Mouse (Mus musculus): ENCODE measurements around the gene Gstt1. TPM values are rescaled to one million over a fixed set of nuclear protein-coding genes. Genes with fewer than 3 reads are reported as not detected.
A peak's percentile ranks its signal among the peaks of the same experiment; 100 is the strongest.
"Not testable (repeated sequence)": the region's sequence is repeated elsewhere in the genome, so short reads cannot be mapped to it uniquely, and the experiment has no call there.

Gstt1 gene
- polyA plus RNA-seq (2012; rRNA removed), result 143 and 149 TPM in 2 replicates

DNA sequence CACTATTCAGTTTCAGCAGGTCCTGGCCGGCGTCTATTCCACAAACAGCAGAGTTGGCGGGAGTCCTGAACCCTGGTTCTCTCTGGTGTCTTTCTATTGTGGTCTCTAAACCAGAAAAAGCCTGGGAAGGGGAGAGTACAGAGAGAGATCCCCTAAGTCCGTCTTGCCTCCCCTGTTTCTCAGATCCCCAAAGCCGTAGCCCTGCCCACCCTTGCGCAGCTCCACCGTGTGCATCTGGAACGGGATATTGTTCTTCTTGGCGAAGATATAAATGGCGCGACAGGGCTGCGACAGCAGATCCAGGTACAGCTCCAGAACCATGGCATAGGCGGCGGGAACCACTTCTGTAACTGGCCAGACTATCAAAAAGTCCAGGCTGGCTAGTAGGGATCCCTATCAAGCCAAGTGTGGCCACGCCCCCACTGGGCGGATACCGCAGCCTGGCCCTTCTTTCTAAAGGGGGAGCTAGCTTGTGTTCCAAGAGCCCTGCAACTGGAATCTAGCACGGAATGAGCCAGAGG, at the start of gene Gstt1:
Gene Gstt1 (minus strand): TSS at position 409 of the 521 bp plus-strand sequence.
- DNase-seq (ENCODE audit: low read depth), result no peak

DNA sequence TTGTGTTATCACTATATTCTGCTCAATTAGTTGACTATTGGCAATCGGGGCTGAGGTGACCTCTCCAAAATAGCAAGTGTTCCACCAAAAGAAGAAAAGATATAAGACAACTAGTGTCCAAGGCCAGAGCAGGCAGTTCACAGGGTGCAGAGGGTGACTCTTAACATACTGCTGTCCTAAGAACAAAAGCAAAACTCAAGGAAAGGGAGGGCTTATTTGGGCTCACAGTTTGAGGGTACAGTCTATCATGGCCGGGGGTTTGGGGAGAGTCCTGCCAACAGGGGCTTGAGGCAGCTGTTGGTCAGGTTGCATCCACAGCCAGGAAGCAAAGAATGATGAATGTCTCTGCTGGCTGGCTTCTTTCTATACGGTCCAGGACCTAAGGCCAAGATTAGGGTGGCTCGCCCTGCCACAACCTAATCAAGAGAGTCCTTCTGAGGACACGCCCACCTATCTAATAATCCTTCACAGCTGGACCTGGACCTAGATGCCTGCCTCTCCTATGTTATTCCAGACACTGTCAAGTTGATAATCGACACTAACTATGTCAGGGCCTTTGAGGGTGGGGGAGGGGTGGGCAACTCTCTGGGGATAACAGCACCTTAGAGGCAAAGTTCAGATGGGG, 47.0 kb upstream of the Gstt1 start:
- no peak for DNase-seq (ENCODE audit: low read depth)

DNA sequence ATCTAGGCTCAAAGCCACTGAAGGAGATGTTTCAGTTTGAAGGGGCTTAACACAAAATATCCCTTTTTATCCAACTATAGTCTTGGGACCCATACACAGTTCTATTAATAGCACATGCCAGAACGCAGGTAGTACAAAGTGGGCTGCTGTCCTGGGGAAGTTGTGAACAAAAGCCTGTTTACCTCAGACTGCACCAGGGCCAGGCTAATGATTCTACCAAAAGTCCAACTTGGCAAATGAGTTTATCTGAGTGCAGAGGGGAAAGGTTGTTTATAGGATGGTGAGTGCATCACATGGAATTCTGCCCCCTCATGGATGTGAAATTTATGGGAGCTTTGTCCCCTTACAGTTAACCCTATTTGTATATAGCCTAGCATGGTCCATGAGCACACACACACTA, 46.4 kb upstream of the Gstt1 start:
- no peak for DNase-seq (ENCODE audit: low read depth)

DNA sequence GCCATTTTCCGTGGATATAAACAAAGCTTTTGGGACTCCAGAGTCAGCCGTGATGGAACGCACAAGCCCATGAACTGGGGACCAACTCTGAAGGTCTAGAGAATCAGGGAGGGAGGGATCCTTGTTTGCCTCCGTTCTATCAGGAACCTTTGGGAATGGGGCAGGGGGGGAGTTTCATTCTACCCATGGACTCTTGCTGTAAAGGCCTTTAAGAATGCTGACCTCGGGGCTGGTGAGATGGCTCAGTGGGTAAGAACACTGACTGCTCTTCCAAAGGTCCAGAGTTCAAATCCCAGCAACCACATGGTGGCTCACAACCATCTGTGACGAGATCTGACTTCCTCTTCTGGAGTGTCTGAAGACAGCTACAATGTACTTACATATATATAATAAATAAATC, 45.5 kb upstream of the Gstt1 start:
- DNase-seq (ENCODE audit: low read depth), result not testable (repeated sequence)

DNA sequence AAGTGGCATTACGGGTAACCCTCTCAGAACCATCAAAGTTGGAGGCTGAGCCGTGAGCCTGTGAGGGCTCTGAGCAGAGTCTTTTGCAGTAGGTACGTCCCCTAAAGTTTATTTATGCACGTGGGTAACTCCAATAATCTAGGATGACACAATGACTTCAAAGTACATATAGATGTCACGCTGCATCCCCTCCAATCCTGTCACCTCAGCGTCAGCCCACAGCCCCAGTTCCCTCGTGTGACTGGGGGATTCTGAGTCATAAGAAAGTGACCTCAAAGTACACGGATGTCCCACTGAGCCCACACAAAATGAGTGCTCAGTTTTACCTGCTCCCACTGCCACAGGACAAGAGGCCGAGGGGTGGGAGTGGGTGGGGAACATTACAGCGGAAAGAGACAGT, 40.7 kb upstream of the Gstt1 start:
- DNase-seq (ENCODE audit: low read depth), result no peak

DNA sequence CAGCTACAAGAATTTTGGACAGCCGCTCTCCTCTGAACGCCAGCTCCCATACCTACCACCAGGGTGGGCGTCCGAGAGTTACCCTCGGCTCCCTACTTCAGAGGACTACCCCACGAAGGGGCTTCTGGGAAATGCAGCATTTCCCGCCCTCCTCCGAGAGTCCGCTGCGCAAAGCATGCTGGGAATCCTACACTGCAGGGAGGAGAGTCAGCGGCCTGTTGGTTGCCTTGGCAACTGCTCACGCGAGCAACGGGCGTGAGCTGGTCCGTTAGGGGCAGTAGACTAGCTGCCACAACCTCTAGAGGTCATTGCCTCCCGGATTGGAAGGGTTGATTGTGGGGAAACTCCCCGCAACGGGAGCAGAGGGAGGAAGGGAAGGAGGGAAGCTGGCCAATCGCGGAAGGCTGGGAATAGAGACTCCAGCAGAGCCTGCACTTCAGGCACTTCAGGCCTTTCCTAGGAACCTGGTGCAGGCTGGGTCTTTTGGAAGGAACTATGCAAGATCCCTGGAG, 38.9 kb upstream of the Gstt1 start, which contains the start of gene Gstt2:
Gene Gstt2 (minus strand): TSS at position 177 of the 512 bp plus-strand sequence.
- no peak for DNase-seq (ENCODE audit: low read depth)

DNA sequence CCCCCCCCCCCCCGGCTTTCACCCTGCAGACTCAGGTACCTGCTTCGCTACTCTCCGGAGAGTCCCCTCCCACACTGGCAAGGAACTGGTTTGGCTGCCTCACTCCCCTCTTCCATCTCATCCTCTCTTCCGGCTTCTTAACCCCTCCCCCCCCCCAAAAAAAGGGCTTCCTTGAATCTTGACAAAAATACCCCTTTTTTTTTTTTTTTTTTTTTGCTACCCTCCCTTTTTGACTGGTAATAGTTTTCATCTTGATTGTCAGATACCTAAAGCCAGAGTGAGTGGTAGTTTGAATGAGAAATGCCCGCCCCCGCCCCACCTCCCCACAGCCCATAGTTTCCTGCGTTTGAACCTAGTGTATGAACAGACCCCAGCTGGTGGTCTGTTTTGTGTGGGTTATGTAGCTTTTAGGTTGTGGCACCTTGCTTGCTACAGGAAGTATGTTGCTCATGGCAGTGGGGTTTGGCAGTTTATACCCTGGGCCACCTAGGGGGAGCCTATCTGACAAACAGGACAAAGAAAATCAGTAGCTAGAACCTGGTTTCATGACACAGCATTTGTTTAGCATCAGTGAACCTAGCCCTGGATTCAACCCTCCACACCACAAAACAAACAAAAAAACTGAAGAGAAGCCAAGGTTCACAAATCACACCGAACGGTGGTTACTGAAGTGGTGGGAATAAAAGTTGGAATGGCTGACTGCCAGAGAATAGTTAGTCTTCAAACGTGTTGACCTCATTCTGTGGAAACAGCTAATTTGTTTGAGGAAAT, 37.6 kb upstream of the Gstt1 start:
- DNase-seq (ENCODE audit: low read depth), result no peak

DNA sequence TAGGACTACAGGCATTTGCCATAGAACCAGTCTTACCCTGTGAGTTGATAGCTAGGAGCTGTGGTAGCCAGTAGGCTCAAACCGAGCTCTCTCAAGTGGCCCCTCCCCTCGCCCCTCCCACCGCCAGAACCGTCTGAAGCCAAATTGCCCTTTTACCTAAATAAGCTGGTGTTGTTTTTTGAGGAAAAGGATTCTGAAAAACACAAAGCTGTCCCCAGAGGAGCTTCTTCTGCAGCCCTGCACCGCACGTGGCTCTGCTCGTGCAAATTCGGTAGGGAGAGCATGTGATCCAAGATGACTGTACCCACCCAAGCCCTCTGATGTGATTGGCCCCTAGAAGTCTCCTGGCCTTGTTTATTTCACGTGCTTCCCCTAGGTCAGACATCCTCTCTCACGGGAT, 36.9 kb upstream of the Gstt1 start:
- DNase-seq (ENCODE audit: low read depth), result no peak

DNA sequence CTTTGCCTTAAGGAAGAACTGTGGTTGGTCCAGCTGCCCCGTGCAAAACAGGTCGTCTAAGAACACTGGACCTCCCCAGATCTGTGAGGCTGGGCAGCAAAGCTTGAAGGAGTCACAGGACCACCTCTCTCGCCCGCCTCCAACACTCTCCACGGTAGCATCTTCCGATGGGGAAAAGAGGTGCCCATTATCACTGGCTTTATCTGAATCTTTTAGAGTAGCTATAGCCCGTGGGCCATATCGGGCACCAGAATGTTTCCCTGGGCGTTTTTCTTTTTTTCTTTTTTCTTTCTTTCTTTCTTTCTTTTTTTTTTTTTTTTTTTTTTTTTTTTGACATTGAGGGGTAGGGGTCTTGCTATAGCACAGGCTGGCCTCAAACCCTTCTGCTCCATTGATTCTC, 36.3 kb upstream of the Gstt1 start:
- no peak for DNase-seq (ENCODE audit: low read depth)

DNA sequence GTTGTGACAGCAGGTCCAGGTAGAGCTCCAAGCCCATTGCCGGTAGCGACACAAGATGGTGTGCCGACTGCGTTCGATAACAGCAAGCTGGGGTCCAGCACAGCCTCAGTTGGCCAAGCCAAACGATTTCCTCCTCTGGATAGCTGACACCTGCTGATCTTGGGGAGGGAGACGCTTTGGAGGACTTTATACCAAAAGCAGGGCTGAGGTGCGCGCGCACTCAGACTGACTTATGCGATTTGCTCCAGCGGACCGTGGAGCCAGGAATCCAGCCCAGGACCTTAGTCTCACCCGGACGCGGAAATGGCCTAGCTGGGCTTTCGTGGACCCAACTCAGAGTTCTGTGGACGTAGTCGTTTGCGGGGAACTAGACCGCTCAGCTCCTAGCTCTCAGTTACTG, 35.9 kb upstream of the Gstt1 start:
- DNase-seq (ENCODE audit: low read depth), result no peak

DNA sequence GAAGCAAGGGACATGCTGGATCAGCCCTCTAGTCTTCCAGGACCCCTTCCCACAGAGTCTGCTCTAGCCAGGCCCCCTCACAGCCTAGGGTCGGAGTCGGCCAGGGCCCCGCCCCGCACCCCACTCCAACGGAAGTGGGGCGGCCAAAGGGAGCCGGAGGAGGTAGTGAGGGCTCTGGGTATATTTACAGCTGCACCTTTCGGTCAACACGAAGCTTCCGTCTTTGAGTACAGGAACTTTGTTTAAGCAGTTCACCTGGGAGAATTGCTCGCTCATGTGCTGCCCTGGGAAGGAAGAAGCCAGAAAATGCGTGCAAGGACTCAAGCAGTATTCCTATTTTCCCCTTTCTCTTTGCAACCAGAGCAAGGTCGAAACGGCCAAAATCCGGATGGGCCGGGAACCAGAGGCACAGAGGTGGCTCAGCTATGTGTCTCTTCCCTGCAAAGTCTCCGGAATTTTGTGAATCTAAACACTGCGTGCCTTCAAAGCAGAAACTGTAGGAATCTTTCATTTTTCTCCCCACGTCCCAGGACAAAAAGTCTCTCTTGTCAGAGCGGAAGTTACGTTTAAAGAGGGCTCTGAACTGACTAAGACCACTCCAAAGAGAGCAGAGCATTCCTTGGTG, 35.2 kb upstream of the Gstt1 start:
- DNase-seq (ENCODE audit: low read depth), result no peak

DNA sequence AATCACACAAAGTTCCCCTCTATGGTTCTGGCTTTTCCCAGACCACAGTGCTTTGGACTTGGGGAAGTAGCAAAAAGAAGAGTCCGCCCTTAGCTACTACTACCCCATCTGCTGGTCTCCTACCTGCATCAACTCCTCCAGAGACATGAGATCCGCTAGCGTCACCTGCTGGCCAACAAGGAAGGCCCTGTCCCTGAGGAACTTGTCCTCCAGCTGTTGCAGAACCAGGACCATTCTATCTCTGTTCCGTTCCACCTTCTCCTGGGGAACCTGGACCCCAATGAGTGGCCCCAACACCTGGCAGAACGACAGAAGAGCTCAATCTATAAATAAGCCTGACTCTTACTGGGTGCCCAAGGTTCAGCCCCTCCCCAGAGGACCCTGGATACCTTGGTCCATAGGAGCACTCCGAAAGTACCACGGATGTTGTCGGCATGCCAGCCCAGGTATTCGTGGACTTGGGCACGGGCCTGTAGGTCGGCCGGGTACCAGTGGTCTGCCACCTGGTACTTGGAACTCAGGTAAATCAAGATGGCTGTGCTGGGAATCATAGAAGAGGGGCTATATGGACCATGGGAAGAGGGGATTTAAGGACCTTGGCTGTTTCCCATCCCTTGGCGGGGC, 34.0 kb upstream of the Gstt1 start:
- DNase-seq (ENCODE audit: low read depth), result no peak

DNA sequence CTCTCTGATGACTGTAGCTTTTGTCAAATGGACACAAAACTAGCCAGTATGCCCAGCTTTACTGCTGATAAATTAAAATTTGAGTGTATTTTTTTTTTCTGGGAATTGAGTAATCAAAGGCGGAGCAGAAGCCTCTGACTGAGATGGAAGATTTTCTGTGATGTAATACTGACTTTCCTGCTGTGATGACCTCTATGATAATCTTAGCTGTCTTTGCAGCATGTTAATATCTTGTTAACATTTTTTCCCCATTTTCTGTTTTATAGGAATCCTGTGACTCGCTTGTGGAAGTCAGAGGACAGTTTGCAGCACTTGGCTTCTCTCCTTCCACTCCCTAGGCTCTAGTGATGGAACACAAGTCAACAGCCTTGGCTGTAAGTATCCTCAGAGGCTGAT, 31.9 kb upstream of the Gstt1 start:
- DNase-seq (ENCODE audit: low read depth), result no peak

DNA sequence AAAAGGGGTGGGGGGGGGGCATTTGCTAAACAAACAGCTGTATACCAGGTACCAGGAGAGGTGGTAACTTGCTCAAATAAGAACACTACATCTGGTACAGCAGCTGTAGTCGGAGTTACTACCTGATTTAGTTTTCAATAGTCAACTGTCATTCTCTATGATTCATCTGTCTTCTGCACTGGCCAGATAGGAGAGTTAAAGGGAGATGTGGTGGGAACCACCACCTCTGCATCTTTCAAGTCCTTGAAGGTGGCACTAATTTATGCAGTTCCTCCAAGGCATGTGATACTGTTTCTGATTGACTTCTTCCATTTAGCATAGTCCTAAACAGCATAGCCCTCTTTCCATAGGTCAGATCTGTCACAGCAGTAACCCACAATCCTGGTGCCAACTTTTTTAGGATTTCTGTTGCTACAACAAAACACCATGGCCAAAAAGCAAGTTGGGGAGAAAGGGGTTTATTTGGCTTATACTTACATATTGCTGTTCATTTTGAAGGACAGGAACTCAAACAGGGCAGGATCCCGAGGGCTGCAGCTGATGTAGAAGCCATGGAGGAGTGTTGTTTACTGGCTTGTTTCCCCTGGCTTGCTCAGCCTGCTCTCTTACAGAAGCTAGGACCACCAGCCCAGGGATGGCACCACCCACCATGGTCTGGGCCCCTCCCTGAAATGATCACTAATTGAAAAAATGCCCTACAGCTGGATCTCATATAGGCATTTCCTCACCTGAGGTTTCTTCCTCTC, 31.3 kb upstream of the Gstt1 start:
- DNase-seq (ENCODE audit: low read depth), result no peak

DNA sequence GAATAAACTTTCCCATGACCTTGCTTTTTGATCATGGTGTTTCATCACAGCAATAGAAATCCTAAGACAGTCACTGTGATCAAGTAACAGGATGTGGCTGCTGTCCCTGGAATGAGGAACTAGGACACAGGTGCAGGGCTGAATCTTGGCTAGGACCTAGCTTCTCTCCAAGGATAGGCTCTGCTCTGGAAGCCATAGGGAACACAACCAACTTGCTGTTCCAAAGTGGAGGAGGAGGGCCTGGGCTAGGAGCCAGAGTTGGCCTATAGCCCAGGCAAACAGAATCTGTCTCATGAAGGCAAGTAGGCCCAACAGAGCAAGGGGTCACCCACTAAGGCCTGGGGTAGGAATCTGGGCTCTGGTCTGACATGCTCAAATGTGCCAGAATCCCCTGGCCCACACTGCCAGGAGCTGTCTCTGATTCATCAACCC, 30.1 kb upstream of the Gstt1 start:
- DNase-seq (ENCODE audit: low read depth), result peak; percentile 94

DNA sequence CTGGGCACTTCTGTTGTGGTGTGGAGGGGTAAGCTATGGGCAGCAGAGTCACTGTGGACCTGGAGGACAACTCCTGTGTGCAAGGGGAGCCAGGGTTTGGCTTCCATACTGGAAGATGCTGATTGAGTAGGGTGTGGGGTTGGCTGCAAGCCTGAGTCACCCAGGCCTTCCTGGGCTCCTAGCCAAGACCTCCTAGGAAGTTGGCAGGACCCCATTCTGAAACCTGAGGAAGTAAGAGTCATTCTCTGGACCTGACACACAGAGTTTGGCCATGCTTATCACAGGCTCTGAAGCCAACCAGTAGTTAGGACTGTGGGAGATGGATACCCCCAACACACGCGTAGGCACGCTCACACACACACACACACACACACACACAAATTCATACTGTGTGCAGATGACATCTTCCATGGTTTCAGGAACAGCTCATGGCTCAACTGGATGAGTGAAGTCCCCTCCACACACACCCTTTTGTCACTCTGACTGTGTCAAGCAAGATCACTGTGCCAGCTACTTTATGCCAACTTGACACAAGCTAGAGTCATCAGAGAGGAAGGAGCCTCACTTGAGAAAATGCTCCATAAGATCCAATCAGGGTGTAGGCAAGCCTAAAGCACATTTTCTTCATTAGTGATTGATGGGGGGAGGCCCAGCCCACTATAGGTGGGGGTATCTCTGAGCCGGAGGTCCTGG, 29.4 kb upstream of the Gstt1 start:
- DNase-seq (ENCODE audit: low read depth), result no peak

DNA sequence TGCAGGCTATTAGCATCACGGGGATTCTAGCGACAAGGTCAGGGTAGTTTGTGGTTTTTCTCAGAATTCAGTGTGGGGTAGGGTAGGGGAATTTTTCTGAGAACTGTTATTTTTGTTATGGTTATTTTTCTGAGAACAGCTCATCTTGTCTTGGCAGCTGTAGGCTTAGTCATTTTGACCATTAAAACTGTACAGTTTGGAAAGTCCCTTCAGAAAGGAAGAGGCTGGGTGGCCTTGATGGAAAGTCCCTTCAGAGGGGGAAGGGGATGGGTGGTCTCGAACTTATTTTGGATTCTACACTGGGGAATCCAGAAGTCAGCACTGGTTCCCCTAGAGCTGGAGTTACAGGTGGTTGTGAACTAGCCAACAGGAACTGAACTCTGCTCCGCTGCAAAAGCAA, 26.1 kb upstream of the Gstt1 start:
- DNase-seq (ENCODE audit: low read depth), result no peak

DNA sequence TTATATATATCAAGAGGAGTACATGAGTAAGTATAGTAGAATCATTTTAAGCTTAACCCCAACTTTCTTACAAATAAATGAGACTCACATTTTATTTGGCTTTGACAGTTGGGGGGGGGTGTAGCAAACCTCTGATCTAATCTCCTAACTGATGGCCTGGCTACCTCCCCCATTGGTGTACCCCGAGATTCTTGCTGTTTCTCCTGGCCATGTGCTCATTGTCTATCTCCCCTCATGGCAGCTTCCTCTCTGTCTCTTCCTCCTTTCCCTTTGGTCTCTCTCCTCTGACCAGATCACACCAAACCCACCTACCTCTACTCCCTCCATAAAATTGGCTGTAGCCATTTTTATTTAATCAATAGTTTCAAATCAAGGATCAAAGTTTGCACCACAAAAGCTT, 25.4 kb upstream of the Gstt1 start:
- DNase-seq (ENCODE audit: low read depth), result no peak

DNA sequence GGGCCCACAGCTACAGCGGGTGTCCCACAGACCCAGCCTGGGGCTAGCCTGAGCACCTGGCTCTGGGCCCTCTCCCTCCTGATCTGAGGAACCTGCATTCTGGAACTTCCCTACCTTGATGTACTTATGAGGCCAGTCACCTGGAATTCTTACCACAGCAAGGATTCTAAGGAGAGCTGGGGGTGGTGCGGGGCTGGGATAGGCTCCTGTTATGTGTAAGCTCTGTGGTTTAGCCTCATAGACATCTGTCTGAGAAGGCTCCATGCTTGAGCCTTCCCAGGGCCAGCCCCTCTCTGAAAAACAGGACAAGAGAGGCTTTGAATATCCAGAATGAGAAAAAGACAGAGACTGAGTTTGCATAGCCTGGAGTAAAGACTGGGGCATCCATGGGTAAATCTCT, 24.1 kb upstream of the Gstt1 start, which contains the start of gene Gstt4:
Gene Gstt4 (minus strand): TSS at position 101 of the 400 bp plus-strand sequence.
- DNase-seq (ENCODE audit: low read depth), result no peak

DNA sequence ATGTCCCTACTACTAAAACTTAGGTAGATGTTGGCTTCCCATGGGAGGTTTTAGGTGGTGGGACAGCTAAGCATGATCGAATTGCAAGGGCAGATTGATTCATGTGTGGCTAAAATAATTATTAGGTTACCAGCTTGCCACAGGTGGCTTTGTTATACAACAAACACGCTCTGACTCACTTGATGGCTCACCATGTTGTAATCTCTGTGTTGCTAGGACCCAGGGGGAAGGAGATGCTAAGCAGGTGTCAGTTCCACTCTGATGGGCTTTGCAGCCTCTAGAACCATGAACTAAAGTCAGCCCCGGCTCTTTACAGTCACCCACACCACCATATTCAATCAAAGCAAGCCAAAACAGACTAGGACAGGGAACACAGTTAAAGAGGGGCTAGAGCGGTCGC, 21.5 kb upstream of the Gstt1 start:
- no peak for DNase-seq (ENCODE audit: low read depth)

DNA sequence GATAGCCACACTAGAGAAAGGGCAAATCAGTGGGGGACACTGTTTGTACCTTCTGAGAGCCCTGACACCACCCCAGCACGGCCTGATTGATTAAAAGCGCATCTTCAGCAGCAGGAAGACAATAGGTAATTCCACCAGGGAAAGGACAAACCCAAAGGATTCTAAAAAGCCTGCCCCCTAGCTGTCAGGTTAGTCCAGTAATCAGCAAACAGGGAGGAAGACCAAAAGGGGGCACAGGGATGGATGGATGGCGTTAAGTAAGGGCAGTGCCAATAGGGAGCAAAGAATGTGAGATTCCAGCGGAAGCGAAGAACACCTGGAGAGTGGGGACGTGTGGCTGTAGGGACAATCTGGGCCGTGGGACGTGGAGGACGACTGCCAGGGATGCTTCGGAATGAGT, 20.3 kb upstream of the Gstt1 start:
- DNase-seq (ENCODE audit: low read depth), result no peak
